Mouse (Mus musculus) myocyte (in vitro differentiated cells): ENCODE measurements at regions not wholly inside any gene's neighbourhood (a gene's known extent, or its start where the extent isn't known, plus 50 kb on each side); places are given as distances from the start of the nearest gene placed in this dataset.

Source experiments
- H3K27me3 ChIP-seq: one replicate; pipeline ENCODE4 v1.6.1; 2011; ENCODE audit not compliant: control insufficient read depth, insufficient read depth, insufficient read length
- H3K36me3 ChIP-seq: one replicate; pipeline ENCODE4 v1.6.1; 2011; ENCODE audit not compliant: control insufficient read depth, insufficient read depth
- H3K4me2 ChIP-seq: one replicate; pipeline ENCODE4 v1.6.1; 2011; ENCODE audit warnings: low read depth, control low read depth
- H3K4me3 ChIP-seq: one replicate; pipeline ENCODE4 v1.5.1; 2011; ENCODE audit warnings: mild to moderate bottlenecking, control low read depth, moderate library complexity
- H3K79me2 ChIP-seq: one replicate; pipeline ENCODE4 v1.6.1; 2011; ENCODE audit not compliant: control insufficient read depth, insufficient read depth
- H3ac ChIP-seq: one replicate; pipeline ENCODE4 v1.6.1; 2011; ENCODE audit not compliant: control insufficient read depth, insufficient read length
- CEBPB ChIP-seq: IDR thresholded peaks from 2 replicates; pipeline ENCODE4 v1.6.1; 2011; ENCODE audit warnings: mild to moderate bottlenecking, moderate library complexity; ENCODE audit not compliant: poor library complexity, insufficient read depth, severe bottlenecking
- E2F4 ChIP-seq: IDR thresholded peaks from one replicate; pipeline ENCODE4 v1.6.1; 2011; ENCODE audit warnings: mild to moderate bottlenecking, control low read depth, moderate library complexity; ENCODE audit not compliant: insufficient read depth
- MAX ChIP-seq: IDR thresholded peaks from one replicate; pipeline ENCODE4 v1.6.1; 2011; ENCODE audit warnings: low read depth, mild to moderate bottlenecking, control low read depth
- MYOD1 ChIP-seq, 3 experiments: IDR thresholded peaks; one replicate each; pipeline ENCODE4 v1.6.1; 2011; ENCODE audit warnings: control low read depth in 2 of 3, low read depth in 2 of 3, mild to moderate bottlenecking in 2 of 3, moderate library complexity in 1 of 3; ENCODE audit not compliant: insufficient read length in 2 of 3, control insufficient read depth in 1 of 3
- MYOG ChIP-seq, 3 experiments: IDR thresholded peaks; one replicate each; pipeline ENCODE4 v1.6.1; 2011; ENCODE audit warnings: control low read depth in 2 of 3, low read depth in 2 of 3, mild to moderate bottlenecking in 2 of 3; ENCODE audit not compliant: insufficient read length in 2 of 3, control insufficient read depth in 1 of 3, insufficient read depth in 1 of 3
- POLR2A ChIP-seq: IDR thresholded peaks from one replicate; pipeline ENCODE4 v1.6.1; 2011; ENCODE audit warnings: low read depth, mild to moderate bottlenecking, control low read depth, moderate library complexity; ENCODE audit not compliant: insufficient read length
- POLR2AphosphoS2 ChIP-seq: IDR thresholded peaks from one replicate; pipeline ENCODE4 v1.6.1; 2011; ENCODE audit warnings: low read depth, control low read depth; ENCODE audit not compliant: insufficient read length
- REST ChIP-seq: IDR thresholded peaks from one replicate; pipeline ENCODE4 v1.6.1; 2011; ENCODE audit warnings: mild to moderate bottlenecking, control low read depth, moderate library complexity; ENCODE audit not compliant: insufficient read depth, insufficient read length
- SRF ChIP-seq: IDR thresholded peaks from one replicate; pipeline ENCODE4 v1.6.1; 2011; ENCODE audit warnings: low read depth; ENCODE audit not compliant: control insufficient read depth, insufficient read length
- TCF12 ChIP-seq: IDR thresholded peaks from one replicate; pipeline ENCODE4 v1.6.1; 2011; ENCODE audit warnings: mild to moderate bottlenecking, control low read depth; ENCODE audit not compliant: poor library complexity, insufficient read depth, severe bottlenecking
- TCF3 ChIP-seq: IDR thresholded peaks from one replicate; pipeline ENCODE4 v1.6.1; 2011; ENCODE audit warnings: low read depth, control low read depth; ENCODE audit not compliant: insufficient read length
- USF1 ChIP-seq: IDR thresholded peaks from one replicate; pipeline ENCODE4 v1.6.1; 2011; ENCODE audit warnings: low read depth, mild to moderate bottlenecking, control low read depth, moderate library complexity

GRCm38 (mm10) chr5:4597471-4597870 lies 160.4 kb downstream of the Fzd1 start:
- Histone ChIP-seq H3K27me3 (no peaks in the 10 kb centered on the region), H3ac (no peak overlapping the region), H3K4me2 (no peak overlapping the region), H3K4me3 (no peak overlapping the region), H3K79me2 (no peaks in the 10 kb centered on the region), H3K36me3 (no peaks in the 10 kb centered on the region)
- TF ChIP-seq USF1 (no peak), MYOG (IDR thresholded peaks at IDR 0.05; ENCODE audit: control insufficient read depth in 1 of 3, insufficient read depth in 1 of 3, insufficient read length in 2 of 3, low read depth in 2 of 3) (no peak), E2F4 (no peak), MYOD1 (IDR thresholded peaks at IDR 0.05; ENCODE audit: control insufficient read depth in 1 of 3, insufficient read length in 2 of 3, low read depth in 2 of 3) (no peak), MAX (no peak), CEBPB (no peak), POLR2A (no peak), REST (no peak), POLR2AphosphoS2 (no peak), SRF (no peak)

- Histone ChIP-seq H3K79me2 (no peaks in the 10 kb centered on the region), H3K4me2 (no peak overlapping the region), H3K36me3 (no peaks in the 10 kb centered on the region), H3K4me3 (no peak overlapping the region), H3K27me3 (no peaks in the 10 kb centered on the region), H3ac (no peak overlapping the region)
- TF ChIP-seq TCF3 (no peak), SRF (no peak), E2F4 (no peak), TCF12 (no peak), MYOG (IDR thresholded peaks at IDR 0.05; ENCODE audit: control insufficient read depth in 1 of 3, insufficient read depth in 1 of 3, insufficient read length in 2 of 3, low read depth in 2 of 3) (no peak), USF1 (no peak), MYOD1 (IDR thresholded peaks at IDR 0.05; ENCODE audit: control insufficient read depth in 1 of 3, insufficient read length in 2 of 3, low read depth in 2 of 3) (no peak)
Measured at GRCm38 (mm10) chr5:4595010-4595409, 162.8 kb downstream of the Fzd1 start.

GRCm38 (mm10) chr5:4594562-4594961 lies 163.3 kb downstream of the Fzd1 start:
- no peak overlapping the region for H3ac ChIP-seq
- H3K36me3 ChIP-seq = no peaks in the 10 kb centered on the region
- no peak overlapping the region for H3K4me3 ChIP-seq
- H3K27me3 ChIP-seq = no peaks in the 10 kb centered on the region
- no peak overlapping the region for H3K4me2 ChIP-seq
- no peaks in the 10 kb centered on the region for H3K79me2 ChIP-seq
- no peak for TF ChIP-seq MYOG (IDR thresholded peaks at IDR 0.05; ENCODE audit: control insufficient read depth in 1 of 3, insufficient read depth in 1 of 3, insufficient read length in 2 of 3, low read depth in 2 of 3)
- TF ChIP-seq MAX = no peak
- no peak for TF ChIP-seq TCF3
- TF ChIP-seq USF1 = no peak
- no peak for TF ChIP-seq POLR2AphosphoS2
- no peak for TF ChIP-seq SRF
- TF ChIP-seq E2F4 = no peak

DNA sequence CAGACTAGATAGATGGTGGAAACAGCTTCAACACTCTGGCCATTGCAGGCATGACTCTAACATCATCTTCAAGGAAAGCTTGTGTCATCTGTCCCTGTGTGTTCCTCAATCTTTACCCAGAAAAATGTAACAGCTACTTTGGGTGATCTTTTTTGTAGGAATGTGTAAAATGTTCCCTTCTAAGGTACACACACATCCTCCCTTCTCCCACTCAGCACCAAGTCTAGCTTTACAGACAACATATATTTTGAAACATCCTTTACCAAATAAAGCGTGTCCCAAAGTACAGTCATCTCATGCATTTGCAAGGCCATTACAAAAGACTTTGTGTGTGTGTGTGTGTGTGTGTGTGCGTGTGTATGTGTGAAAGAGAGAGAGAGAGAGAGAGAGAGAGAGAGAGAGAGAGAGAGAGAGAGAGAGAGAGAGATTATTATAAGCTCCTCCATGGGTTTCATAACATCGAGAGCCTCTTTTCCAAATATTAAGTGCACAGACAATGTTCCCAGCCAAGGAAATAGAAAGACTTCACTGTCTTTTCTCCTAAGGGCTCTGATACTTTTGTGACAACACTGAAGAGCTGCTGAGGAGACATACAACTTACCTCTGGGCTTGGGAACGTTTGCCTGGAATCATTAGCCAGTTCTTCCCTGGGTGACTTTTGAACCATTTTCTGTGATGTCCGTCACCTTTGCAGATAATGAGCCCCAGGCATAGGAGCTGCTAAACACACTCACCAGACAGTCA lies 164.0 kb downstream of the Fzd1 start:
- no peaks in the 10 kb centered on the region for H3K27me3 ChIP-seq
- no peaks in the 10 kb centered on the region for H3K79me2 ChIP-seq
- H3K36me3 ChIP-seq = no peaks in the 10 kb centered on the region
- no peak for TF ChIP-seq E2F4
- no peak for TF ChIP-seq MYOD1 (IDR thresholded peaks at IDR 0.05; ENCODE audit: control insufficient read depth in 1 of 3, insufficient read length in 2 of 3, low read depth in 2 of 3)
- TF ChIP-seq USF1 = no peak
- TF ChIP-seq SRF = no peak
- TF ChIP-seq CEBPB = no peak
- TF ChIP-seq MAX = no peak
- TF ChIP-seq POLR2AphosphoS2 = no peak
- no peak for TF ChIP-seq TCF3
- no peak for TF ChIP-seq REST
- TF ChIP-seq TCF12 = no peak
- no peak for TF ChIP-seq MYOG (IDR thresholded peaks at IDR 0.05; ENCODE audit: control insufficient read depth in 1 of 3, insufficient read depth in 1 of 3, insufficient read length in 2 of 3, low read depth in 2 of 3)
- no peak for TF ChIP-seq POLR2A
- H3K4me3 ChIP-seq = no peak overlapping the region
- H3K4me2 ChIP-seq = no peak overlapping the region
- H3ac ChIP-seq = no peak overlapping the region

DNA sequence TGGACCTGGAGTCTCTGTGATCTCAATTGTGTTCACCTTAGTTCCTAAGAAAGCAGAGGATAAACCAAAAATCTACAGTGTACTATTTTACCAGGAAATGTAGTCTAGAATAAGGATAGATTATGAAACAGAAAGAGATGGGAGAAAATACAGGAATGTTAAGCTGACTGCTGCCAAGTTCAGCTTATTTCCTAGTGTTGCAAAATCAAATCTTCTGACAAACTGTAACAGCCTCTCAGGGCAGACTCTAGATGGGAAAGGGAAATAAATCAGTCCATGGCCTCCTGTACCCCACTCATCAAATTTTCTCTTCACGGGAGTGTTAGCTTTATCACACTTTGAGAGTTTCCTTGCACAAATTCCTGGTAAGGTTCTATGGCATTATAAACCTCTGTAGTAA lies 166.1 kb downstream of the Fzd1 start:
- H3K36me3 ChIP-seq = no peaks in the 10 kb centered on the region
- no peaks in the 10 kb centered on the region for H3K27me3 ChIP-seq
- no peaks in the 10 kb centered on the region for H3K79me2 ChIP-seq
- no peak overlapping the region for H3K4me2 ChIP-seq
- H3K4me3 ChIP-seq = no peak overlapping the region
- no peak for TF ChIP-seq POLR2A
- TF ChIP-seq E2F4 = no peak
- TF ChIP-seq REST = no peak
- no peak for TF ChIP-seq POLR2AphosphoS2
- no peak for TF ChIP-seq CEBPB
- no peak for TF ChIP-seq TCF3
- no peak for TF ChIP-seq TCF12
- no peak for TF ChIP-seq MYOG (IDR thresholded peaks at IDR 0.05; ENCODE audit: control insufficient read depth in 1 of 3, insufficient read depth in 1 of 3, insufficient read length in 2 of 3, low read depth in 2 of 3)
- TF ChIP-seq MAX = no peak
- no peak for TF ChIP-seq SRF
- no peak for TF ChIP-seq MYOD1 (IDR thresholded peaks at IDR 0.05; ENCODE audit: control insufficient read depth in 1 of 3, insufficient read length in 2 of 3, low read depth in 2 of 3)
- TF ChIP-seq USF1 = no peak
- H3ac ChIP-seq = no peak overlapping the region
